Mouse (Mus musculus): ENCODE results near the gene Ccnl2. TPM values are rescaled to one million over a fixed set of nuclear protein-coding genes. Genes with fewer than 3 reads are reported as not detected.

Gene Ccnl2
- total RNA-seq, 2 experiments from 2014 or later: 79.4 to 94.2 TPM

DNA sequence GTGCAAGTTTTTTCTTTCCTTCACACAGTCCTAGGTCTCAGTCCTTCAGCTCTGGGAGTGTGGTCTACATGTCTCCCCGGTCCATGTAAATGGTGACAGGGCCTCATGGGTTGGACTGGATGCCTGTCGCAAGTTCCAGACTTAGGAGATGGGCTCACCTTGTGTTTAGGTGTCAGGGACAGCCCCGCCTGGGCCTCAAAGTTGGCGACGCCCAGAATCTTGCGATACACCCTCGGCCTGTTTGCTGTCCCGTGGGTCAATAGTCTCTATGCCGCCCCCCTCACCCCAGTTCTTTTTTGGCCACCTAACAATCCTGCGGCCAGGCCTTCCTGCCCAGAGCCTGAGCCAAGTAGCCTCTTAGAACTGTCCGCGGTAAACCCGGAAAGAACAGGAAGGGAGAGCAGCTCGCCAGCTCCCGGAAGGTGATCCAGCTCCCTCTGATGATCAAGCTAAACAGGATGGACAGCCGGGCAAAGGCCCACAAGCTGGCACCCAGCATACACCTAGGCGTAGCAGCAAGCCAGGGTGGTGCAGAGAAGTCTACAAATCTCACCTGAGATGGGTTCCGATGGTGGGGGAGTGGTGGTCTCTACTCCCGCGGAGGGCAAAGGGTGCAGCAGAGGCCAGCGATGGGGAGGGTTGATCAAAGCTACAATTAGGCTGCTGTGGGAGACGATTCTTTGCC lies 56.5 kb downstream of the Ccnl2 start:
- no peak for TF ChIP-seq CTCF (conservative IDR thresholded peaks at IDR 0.05)
- no peak for DNase-seq (ENCODE audit: low spot score in 2 of 2)
- Histone ChIP-seq H3K4me3 (peak overlapping the region; percentile 74), H3K27ac (peak overlapping the region; percentile 84)

DNA sequence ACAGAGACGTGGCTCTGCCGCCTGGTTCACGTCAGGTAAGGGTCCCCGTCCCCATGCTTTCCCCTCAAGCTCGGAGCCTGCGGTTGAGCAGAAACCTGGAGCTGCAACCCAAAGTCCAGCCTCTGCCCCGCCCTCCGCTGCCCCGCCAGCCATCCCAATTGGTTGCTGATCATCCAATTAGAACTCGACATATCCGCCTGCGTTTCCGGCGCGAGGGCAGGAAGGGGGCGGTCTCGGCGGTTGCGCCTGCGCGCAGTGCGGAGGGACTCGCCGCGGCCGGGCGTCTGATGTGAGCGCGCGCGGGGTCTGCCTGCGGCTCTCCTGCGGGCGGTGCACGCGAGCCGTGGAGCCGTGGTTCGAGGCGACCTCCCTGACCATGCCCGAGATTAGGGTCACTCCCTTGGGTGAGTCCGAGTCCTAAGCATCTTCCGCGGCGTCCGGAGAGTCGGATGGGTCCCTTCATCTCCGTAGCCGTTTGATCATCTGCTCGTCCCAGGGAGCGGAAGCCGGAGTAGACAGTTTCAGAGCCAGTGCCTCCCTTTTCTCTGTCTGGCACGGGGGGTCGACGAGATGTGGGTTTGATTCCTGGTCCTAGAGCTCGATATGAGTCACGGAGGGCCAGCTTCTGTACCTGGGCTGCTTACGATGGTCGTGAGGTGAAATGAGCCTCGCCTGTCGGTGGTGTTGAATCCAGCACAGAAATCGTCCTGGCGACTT lies 57.2 kb downstream of the Ccnl2 start, which contains the start of the genes Cptp and Ints11:
TSS of gene Cptp (minus strand) at position 124 of the 717 bp plus-strand sequence.
TSS of gene Ints11 (plus strand) at position 230 of the 717 bp plus-strand sequence.
- DNase-seq (ENCODE audit: low spot score in 2 of 2): peak; percentile 96
- Histone ChIP-seq H3K4me3 (peak within 1 kb of the TSS; percentile 74), H3K27ac (peak within 1 kb of the TSS; percentile 84)
- peak; percentile 66 for TF ChIP-seq CTCF (conservative IDR thresholded peaks at IDR 0.05)

DNA sequence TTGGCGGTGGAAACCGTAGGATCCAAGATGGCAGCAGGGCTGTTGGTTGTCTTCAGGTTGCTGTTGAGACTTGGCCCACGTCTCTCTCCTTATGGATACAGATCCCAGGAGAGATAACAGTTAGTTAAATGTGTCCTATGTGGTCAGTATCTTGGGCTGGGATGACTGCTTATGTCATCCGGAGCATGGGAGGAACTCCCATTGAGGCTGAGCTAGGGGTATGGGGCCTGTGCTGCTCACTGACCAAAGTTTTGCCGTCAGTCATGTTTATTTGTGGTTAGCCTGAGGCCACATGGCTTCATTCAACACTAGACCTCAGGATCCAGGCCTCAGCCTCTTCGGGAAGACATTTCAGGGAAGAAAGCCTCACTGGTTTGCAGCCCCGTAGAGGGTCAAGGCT lies 59.1 kb downstream of the Ccnl2 start:
- H3K4me3 ChIP-seq: no peak overlapping the region
- DNase-seq (ENCODE audit: low spot score in 2 of 2): no peak
- TF ChIP-seq CTCF (conservative IDR thresholded peaks at IDR 0.05): no peak
- H3K27ac ChIP-seq: no peak overlapping the region

Small RNA genes lying within 50 kb of the gene (microRNA-seq; reads per million reads assigned to microRNA genes)
- gene Gm27743: 0 reads per million in 2 experiments

Other genes with a start within 250 kb of the Ccnl2 start
- gene Slc35e2, start 211.1 kb upstream of the Ccnl2 start, total RNA-seq (2021): 10 to 100 TPM; 39.7 to 40.3 TPM
- 10 to 100 TPM; 43.6 to 48.8 TPM for gene Cdk11b, start 187.6 kb upstream of the Ccnl2 start, total RNA-seq (2021)
- not detected for gene Gm10563, start 167.1 kb upstream of the Ccnl2 start, total RNA-seq (2021)
- 1 to 10 TPM; 2.7 to 3.4 TPM for gene Mmp23, start 159.1 kb upstream of the Ccnl2 start, total RNA-seq (2021)
- gene Mib2, start 143.3 kb upstream of the Ccnl2 start, total RNA-seq (2021): 100 to 1,000 TPM; 111 to 114 TPM
- gene Fndc10, start 118.1 kb upstream of the Ccnl2 start, total RNA-seq (2021): 10 to 100 TPM; 26.5 to 27.9 TPM
- gene Ssu72, start 107.7 kb upstream of the Ccnl2 start, total RNA-seq (2021): 10 to 100 TPM; 90.9 to 92.8 TPM
- gene Tmem240, start 77.7 kb upstream of the Ccnl2 start, total RNA-seq (2021): 10 to 100 TPM; 32.7 to 39.0 TPM
- gene Atad3a, start 51.4 kb upstream of the Ccnl2 start, total RNA-seq (2021): 10 to 100 TPM; 49.9 to 51.4 TPM
- gene Vwa1, start 37.8 kb upstream of the Ccnl2 start, total RNA-seq (2021): 1 to 10 TPM; 9.6 to 9.8 TPM
- gene Tmem88b, start 26.6 kb upstream of the Ccnl2 start, total RNA-seq (2021): 10 to 100 TPM; 24.0 to 24.8 TPM
- under 1 TPM in 1 of 2 experiments, not detected in 1; 0.32 TPM for gene Ankrd65, start 22.1 kb upstream of the Ccnl2 start, total RNA-seq (2021)
- gene Mrpl20, start 9.6 kb upstream of the Ccnl2 start, total RNA-seq (2021): 10 to 100 TPM; 86.6 to 89.6 TPM
- 100 to 1,000 TPM; 102 to 105 TPM for gene Aurkaip1, start 18.8 kb downstream of the Ccnl2 start, total RNA-seq (2021)
- gene Mxra8, start 27.2 kb downstream of the Ccnl2 start, total RNA-seq (2021): 10 to 100 TPM in 1 of 2 experiments, 1 to 10 TPM in 1; 8.4 to 10.6 TPM
- 10 to 100 TPM; 80.8 to 81.9 TPM for gene Dvl1, start 34.9 kb downstream of the Ccnl2 start, total RNA-seq (2021)
- under 1 TPM; 0.33 to 0.44 TPM for gene Tas1r3, start 50.9 kb downstream of the Ccnl2 start, total RNA-seq (2021)
- 10 to 100 TPM; 29.2 to 31.7 TPM for gene Cptp, start 57.0 kb downstream of the Ccnl2 start, total RNA-seq (2021)
- gene Ints11, start 57.1 kb downstream of the Ccnl2 start, total RNA-seq (2021): 10 to 100 TPM; 33.7 to 35.8 TPM
- 10 to 100 TPM; 62.3 to 68.1 TPM for gene Pusl1, start 79.3 kb downstream of the Ccnl2 start, total RNA-seq (2021)
- gene Acap3, start 79.3 kb downstream of the Ccnl2 start, total RNA-seq (2021): 100 to 1,000 TPM; 121 to 129 TPM
- 10 to 100 TPM; 69.8 to 71.2 TPM for gene Ube2j2, start 131.3 kb downstream of the Ccnl2 start, total RNA-seq (2021)
- gene C1qtnf12, start 149.8 kb downstream of the Ccnl2 start, total RNA-seq (2021): 10 to 100 TPM; 11.5 to 18.0 TPM
- gene B3galt6, start 180.2 kb downstream of the Ccnl2 start, total RNA-seq (2021): 10 to 100 TPM in 1 of 2 experiments, 1 to 10 TPM in 1; 9.3 to 10.1 TPM
- 100 to 1,000 TPM; 191 to 194 TPM for gene Sdf4, start 180.4 kb downstream of the Ccnl2 start, total RNA-seq (2021)
- gene Tnfrsf4, start 201.4 kb downstream of the Ccnl2 start, total RNA-seq (2021): 1 to 10 TPM; 1.3 to 2.3 TPM
- not detected for gene Tnfrsf18, start 213.7 kb downstream of the Ccnl2 start, total RNA-seq (2021)
- gene Ttll10, start 246.9 kb downstream of the Ccnl2 start, total RNA-seq (2021): under 1 TPM in 1 of 2 experiments, not detected in 1; 0.26 TPM

Measured in layer of hippocampus, adult 2 months (tissue).